Mouse (Mus musculus) heart, postnatal 14 days (tissue): ENCODE data around the gene Bcl2. TPM values are rescaled to one million over a fixed set of nuclear protein-coding genes. Genes with fewer than 3 reads are reported as not detected.

Experiments
- DNase-seq, 2 experiments: peaks; one replicate each; pipeline ENCODE4 v3.0.0; 2021 to 2022
- intact Hi-C: fragments of 180-260 bp; cut with DNase I; formaldehyde crosslinking; loops from one replicate; pipeline ENCODE4 v1.15.1; 2025
- total RNA-seq, 2 experiments: library from RNA; stranded (reverse); gene quantifications; 2 replicates each; pipeline ENCODE4 v1.2.3; 2021

Gene Bcl2
- total RNA-seq, 2 experiments from 2014 or later = 5.6 to 7.0 TPM

DNA sequence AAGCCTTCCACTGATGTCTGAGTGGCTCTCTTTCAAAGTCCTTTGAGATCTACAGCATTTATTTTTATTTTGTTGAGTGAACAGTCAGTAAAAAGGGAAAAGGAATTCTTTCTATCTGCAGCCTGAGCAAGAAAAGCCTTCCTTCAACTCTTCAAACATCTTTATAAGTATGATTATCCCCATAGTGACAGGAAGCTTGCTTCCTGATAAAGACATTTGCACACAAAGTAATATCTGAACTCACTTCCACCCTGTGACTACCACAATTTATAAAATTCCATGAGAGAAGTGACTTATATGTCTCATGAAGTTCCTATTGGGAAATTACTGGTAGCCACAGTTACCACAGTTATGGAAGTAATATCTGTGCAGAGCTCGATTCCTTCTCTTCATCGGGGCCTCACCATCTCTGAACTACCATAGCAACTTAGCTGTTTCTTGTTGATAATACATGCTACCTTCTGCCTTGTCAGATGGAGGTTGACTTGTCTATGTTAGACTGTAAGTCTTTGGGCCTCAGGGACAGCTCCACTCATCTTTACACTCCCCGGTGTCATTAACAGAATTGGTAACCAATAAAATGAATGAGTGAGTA is 82.1 kb downstream of the Bcl2 start:
- intact Hi-C loops = no loop called here
- no peak for DNase-seq

DNA sequence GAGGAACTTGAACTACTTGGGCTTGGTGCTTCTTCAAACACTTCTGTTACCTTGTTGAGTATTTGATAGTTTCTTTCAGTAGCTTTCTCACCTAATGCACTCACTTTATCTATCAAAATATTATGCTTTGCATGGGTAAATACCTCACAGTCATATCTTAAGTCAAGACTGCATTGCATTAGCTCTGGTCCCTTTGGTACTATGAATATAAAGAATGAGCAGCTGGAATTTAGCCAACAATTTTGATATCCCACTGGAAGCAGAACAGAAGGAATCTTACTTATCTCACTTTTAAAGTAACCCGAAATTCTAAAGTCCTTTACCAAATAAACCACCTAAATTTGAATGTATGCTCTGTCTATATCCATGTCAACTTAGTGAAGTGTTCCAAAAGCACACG is 83.1 kb downstream of the Bcl2 start:
- no peak for DNase-seq
- intact Hi-C loops = no loop called here

DNA sequence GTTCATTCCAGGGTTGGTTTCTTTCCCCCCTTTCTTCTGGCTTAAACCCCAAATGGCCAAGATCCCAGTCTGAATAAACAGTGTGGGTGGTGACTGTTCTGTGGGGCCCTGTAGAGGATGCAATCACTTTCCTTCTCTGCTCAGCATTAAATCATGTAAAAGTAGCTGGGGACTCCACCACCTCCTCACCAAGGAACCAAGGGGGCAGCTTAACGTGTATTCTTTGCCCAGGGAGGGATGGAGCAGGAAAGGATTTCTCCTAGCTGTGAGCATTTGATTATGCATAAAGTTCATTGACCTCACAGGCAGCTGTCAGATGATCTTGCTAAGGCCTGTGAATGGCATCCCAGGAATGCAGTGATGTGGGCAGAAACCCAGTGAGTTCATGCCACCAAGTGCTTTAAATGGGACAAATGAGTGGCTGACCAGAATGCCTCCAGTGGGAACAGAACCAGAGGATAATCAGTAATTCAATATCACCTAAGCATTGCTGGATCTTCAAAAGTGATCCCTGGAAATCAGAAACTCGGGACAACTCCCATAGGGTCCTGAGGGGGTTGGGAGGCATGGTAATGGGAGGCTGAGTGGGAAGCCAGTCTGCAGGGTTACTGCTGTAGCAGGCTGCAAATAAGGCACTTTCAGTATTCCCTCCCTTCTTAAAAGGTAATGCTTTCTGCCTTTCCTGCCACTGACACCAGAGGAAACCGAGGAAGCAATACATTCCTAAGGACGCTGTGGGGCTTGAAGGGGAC is 84.0 kb downstream of the Bcl2 start:
- peak; percentile 27 to 66 for DNase-seq
- intact Hi-C loops = loop anchor here (5.0 kb wide), 2 partner anchors 82 to 83 kb away; partner anchors contain the start of gene Bcl2

DNA sequence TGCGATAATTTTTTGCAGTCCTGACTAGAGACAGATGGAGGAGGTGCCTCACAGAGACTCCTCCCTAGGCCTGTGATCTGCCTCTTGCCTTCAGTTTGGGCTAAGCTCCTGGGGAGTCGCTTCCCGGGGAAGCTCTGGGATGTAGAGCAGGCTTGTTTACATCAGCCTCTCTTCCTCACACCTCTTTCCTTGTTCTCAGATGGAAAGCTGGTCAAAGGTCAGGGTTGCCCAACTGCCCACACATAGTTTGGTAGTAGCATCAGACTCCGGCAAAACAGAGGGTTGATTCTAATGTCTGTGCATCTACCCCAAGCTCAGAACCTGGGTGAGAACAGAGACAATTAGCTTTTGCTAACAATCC is 84.6 kb downstream of the Bcl2 start:
- DNase-seq = peak in 1 of 2 experiments; percentile 19
- intact Hi-C loops = loop anchor here (5.0 kb wide), 2 partner anchors 82 to 83 kb away; partner anchors contain the start of gene Bcl2

DNA sequence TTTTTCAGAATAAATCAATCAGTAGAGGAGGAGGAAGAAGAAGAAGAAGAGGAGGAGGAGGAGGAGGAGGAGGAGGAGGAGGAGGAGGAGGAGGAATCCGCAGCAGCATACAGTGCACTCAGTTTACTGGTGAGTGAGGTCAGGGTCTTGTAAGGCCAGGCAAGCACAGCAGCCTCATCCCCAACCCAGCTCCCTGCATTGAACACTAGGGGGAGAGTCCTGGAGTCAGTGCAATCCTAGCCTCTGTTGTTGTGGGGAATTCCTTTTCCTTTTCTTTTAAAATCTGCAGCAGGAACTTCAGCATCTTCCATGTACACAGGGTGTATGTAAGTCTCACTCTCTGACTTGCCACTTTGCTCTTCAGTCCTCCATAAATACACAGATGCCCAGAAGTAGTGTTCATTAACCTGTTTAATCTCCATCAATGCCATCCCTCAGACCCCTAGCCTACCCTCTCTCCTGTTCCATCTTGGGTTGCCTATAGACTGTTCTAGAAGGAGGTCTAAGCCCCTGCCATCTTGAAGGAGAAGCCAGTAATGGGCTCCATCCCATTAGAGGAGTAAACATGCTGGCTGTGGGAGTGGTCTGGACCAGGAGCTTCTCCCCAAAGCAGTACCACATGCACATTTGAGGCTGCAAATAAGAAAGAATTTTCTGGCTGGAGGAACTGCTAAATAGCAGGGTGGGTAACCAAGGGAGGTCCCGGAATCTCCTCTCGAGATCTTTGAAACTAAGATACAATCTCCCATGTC is 85.2 kb downstream of the Bcl2 start:
- DNase-seq = peak; percentile 19 to 38
- intact Hi-C loops = loop anchor here (5.0 kb wide), 2 partner anchors 82 to 83 kb away; partner anchors contain the start of gene Bcl2

DNA sequence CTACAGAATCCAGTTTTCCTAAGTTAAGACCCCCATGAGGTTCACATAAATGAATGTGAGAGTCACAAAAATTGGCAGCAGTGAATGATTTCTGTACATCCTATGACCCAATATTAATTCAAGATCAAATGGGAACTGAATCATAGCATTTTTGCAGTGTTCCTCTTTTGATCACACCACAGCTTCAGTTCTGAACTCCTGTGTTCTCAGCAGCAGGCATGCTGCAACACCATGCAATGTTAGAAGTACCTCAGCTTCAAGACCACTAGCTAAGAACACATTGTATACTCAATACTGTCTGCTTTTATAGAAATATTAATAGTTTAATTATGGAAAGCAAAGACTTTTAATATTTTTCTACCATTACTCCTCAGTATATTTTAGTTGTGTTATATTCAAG is 85.8 kb downstream of the Bcl2 start:
- no peak for DNase-seq
- intact Hi-C loops = loop anchor here (5.0 kb wide), 2 partner anchors 81 to 84 kb away; partner anchors contain the start of gene Bcl2

DNA sequence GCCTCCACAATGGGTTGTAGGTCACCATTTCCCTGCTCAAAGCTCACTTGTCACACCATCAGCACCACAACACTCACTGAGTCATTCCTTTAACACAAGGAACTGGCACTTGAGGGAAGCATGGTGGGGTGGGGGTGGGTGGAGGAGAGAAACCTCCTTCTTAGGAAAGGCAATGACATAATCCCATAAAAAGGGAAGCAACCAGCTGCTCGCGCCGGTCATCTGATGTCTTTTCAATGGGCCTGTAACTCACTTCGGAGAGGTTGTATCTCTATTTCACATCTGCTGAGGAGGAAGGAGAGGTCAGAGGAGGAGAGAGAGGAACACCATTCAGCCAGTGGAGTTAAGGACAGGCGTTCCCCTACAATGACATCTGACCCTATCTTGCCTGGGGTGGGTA is 86.8 kb downstream of the Bcl2 start:
- DNase-seq = no peak
- intact Hi-C loops = loop anchor here (5.0 kb wide), 2 partner anchors 80 to 85 kb away; partner anchors contain the start of gene Bcl2

DNA sequence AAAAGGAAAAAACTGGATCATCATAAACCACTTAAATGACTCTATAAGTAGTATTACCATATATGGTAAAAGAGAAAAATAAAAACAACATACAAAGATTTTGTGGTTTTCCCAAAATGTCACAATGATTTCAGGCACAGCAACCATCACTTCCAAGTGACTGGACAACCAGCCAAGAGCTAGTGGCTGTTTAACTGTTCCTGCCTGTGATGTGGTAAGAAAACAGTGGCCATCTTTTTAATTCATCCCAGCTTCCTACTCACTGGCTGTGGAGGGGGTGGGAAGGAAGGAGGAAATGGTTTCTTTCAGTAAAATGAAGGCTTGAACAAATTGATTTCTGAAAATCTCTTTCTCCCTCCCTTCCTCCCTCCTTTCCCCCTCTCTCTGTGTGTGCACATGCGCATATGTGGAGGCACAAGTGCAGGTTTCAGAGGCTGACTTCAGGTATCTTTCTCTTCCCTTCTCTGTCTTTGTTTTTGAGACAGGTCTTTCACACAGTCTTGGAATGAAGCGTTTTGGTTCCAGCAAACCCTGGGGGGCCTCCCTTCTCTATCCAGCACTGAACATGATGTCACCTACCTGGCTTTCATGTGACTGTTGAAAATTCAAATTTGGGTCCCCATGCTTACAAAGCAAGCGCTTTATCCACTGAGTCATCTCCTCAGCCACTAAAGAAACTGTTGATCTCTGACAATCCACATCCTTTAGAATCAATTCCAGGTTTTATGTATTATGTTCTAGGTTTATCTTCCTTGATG is 93.7 kb downstream of the Bcl2 start:
- DNase-seq = no peak
- intact Hi-C loops = no loop called here

DNA sequence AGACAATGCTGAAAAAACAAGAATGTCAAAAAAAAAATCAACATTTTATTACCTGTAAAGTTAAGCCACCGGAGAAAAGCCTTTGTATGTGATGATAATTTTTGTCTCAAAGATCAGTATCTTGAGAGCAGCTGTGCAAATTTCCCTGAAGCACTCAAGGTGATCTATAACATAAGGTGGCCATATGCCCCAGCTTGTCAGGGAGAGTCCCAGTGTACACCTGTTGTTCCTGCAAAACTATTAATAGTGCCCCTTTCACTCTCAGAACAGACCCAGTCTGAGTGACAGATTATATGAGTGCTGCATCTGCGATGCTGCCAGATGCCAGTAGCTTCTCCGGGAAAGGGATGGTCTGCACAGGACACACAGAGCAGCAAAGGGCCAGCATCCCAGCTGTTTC is 95.3 kb downstream of the Bcl2 start:
- intact Hi-C loops = no loop called here
- DNase-seq = no peak

DNA sequence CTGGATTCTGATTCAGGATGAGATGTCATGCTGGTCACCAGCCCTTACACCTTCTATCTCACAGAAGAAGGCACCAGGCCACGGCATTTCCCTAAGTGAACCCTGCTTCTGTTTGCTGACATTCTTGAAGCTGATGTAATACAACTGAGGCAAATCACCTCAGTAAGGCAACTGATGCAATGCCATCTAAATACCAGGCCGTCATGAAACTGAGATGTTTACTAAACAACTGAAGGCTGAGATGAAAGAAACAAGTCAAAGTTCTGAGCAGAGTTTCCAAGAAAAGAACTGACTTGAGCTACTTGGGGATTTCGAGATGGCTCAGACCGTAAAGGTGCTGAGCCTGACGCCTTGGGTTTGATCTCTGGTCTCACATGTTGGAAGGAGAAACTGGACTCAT is 97.1 kb downstream of the Bcl2 start:
- no peak for DNase-seq
- intact Hi-C loops = no loop called here

DNA sequence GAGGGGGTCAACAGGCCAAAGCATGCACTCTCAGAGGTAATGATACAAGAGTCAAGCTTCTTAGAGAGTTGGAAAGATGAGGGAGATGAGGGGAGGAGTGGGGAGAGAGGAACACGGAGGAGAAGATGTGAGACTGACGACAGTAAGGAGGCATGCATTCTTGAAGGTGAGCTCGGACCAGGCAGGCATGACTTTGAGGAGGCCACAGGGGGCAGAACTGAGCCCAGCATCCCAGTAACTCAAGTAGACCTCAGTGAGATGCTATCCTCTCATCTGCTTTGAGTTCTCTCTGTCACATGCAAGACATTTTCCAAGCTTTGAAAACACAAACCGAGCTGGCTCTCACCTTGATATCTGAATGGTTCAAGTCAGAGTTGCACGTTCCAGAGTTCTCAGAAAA is 100.7 kb downstream of the Bcl2 start:
- intact Hi-C loops = no loop called here
- DNase-seq = no peak

DNA sequence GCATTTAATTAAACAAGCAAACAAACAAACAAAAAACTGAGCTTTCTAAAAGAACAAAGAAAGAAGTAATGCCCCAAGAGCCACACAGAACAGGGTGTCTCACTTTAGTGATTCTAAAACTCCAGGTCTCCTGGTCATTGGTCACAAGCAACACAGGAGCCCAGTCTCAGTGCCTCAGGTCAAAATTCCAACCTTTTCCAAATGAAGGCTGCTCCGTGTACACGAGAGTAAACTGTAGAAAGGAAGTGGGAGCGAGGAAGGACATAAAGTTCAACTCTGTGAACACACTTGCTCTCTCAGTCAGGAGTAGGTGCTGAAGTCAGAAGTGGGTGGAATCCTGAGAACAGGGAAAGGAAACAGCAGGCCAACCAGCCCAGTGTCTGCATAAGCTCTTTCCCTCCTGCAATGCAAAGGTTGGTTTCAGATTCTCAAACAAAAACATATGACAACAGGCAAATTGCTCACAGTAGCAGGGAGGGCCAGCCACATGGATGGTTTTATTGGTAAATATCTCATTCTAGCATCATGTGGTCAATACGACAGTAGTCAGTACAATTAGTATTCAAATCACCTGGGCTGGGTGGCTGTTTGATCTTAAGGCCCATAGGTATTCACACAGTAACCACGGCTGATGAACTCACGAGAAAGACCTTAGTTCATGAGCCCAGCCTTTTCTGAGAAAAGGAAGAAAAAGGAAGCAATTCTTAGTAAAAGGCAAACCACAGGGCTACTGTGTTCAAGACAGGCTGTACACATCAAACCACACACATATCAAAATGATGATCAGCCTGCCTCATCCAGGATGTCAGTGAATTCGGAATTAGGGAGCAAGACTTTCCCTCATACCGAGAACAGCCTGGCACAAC is 101.7 kb downstream of the Bcl2 start:
- no peak for DNase-seq
- intact Hi-C loops = no loop called here

DNA sequence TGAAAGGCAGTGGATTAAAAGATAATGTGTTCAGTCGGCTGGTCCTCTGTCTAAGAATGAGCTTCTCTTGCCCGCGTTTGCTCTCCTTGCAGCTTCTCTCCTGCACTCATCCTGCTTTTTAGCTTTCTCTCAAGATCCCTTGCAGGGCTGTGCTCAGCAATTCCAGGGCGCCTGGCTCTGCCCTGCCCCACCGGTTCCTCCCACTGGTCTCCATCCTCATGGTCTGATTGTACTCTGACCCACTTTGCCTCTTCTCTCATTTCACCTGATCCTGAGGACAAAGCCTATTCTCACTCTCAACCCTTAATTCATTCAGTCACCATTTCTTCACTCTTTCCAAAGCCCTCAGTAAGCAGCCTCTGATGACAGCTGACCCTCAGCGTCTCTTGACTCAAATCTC is 102.8 kb downstream of the Bcl2 start:
- intact Hi-C loops = no loop called here
- DNase-seq = no peak

DNA sequence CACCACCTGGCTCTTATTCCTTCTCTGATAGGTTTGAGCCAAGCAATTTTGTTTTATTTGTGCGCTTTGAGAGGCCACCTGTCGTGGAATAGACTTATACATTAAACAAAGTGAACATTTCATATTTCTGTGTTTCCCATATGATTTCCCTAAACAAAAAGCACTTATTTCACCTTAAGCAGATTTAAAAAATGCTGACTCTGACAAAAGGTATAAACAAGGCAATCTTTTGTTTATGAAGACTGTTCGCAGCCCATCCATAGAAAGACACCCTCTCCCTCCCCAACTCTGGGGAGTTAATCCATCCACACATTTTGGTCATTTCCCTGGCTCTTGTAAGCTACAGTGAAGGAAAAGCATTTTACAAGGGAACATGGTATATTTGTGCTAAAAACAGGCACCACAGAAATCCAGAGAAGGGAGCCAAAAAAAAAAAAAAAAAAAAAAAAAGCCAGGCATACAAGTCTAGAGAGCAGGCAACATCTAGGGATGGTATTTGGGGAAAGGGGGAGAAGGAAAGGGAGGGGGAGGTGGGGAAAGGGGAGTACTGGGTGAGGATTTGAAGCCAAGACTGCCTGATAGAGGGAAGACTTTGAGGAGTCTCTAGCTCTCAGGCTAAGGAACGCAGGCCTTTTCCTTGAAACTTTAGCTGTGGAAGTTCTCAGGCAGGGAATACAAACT is 105.8 kb downstream of the Bcl2 start:
- intact Hi-C loops = no loop called here
- no peak for DNase-seq

DNA sequence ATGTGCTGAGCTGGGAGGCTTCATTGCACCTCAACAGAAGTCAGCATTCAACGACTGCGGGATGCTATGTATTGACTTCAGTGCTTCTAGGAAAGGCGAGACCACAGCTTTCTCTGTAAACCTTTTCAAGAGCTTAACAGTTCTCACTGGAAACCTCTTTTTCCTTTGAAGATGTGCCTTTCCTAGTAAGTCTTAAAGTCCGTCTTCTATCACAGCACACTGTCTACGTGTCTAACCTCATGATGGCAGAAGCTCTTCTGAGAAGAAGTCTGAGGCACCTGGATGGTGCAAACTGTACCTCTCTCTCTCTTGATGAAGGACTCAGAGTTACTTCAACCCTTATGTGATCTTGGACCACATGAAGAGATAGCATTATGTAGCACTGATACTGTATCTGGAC is 107.1 kb downstream of the Bcl2 start:
- intact Hi-C loops = no loop called here
- DNase-seq = no peak

DNA sequence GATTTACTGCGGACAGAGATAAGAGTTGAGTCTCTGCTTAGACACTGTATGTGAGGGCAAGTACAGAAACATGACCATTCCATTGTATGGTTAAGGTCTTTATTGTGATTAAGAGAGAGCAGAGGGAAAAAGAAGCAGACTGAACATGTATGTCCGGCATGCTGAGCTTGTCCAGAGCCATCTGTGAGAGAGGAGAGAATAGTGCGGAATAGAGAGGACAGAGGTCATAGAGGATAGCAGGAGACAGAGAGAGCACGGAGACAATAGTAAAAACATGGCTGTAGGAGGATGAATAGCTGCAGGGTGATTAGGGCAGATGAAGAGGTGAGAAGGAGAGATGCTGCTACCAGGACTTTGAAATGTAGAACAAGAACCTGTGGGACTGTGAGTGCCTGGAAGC is 110.7 kb downstream of the Bcl2 start:
- intact Hi-C loops = no loop called here
- no peak for DNase-seq

DNA sequence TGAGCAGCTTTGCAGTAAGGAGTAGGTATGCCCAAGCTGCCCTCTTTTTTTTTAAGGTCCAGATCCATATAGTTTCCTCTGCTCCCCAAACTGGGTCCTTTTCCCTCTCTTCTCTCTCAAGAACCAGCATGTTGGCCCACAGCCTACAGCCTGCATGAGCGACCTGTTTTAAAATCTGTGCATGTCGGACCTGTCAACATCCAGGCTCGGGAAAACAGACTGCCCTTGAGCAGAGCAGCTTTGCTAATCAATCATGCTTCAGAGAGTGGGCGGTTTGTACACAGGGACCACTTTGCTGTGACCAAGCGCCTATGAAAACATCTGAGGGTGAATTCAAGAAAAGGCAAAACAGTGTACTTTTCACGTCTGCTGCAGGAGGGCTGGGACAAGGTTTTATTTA is 111.1 kb downstream of the Bcl2 start:
- no peak for DNase-seq
- intact Hi-C loops = no loop called here

DNA sequence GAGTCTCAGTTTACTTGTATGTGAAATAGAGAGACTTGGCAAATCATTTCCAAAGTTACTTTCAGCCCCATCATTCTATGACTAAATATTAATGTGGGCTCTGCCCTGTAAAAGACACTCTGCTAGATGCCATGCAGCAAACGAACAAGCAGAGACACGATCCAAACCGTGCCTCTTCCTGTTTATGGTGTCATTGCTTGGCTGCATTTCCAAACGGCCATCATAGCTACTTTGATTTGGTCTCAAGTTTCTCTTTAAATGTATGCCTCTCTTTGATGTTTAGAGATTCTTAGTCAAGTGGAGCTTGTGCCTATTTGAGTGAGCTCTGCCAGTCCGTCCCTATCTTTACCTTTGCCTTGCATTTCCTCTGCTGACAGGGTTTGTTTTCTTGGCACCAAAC is 111.5 kb downstream of the Bcl2 start:
- no peak for DNase-seq
- intact Hi-C loops = no loop called here

DNA sequence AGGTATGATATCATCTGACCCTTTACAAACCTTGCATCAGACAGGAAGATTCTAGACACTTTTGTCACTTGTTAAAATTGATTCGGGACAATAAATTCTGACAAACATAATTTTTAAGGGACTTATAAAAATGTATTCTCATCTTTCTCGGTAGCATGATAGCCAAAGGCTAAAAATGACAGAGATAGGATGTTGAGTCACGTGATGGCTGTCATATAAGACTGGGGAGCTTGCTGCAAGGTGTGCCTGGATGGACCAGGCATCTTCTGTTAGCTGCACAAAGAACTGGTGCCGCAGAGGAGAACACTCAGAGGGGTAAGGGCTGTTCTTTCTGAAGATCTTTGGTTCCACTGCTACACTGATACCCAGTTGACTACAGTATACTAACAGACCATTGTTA is 112.8 kb downstream of the Bcl2 start:
- intact Hi-C loops = no loop called here
- DNase-seq = no peak
